Mouse (Mus musculus): ENCODE data around the gene Tmem95.

- TF ChIP-seq POLR2A (IDR thresholded peaks at IDR 0.05; ENCODE audit: extremely low read depth, insufficient read depth, low read length) = no peak
- TF ChIP-seq CTCF (IDR thresholded peaks at IDR 0.05; ENCODE audit: extremely low read depth, insufficient read depth, low read length) = no peak
Measured at GRCm38 (mm10) chr11:69877878-69878277, at the start of gene Tmem95.

Measured in cortical plate, adult 2 months (tissue).